Comparison of ENCODE assay signal across 28 mouse cellular contexts in genomic region chr8:107260120-107260519, GRCm38 (mm10).
"Had no signal": no experiment of that assay in that cellular context is flagged by ENCODE, and none has a peak within 500 bp of the region (broad histone marks: within the 10 kb centered on the region; RNA-seq: fewer than 3 reads in every experiment).

No protein-coding gene starts in this region.

- H3K27ac ChIP-seq: gastrocnemius, adult 2 months; heart, adult 2 months; heart, embryonic 13.5 days; heart, embryonic 15.5 days; hindbrain, embryonic 10.5 days; hindbrain, embryonic 13.5 days; hindbrain, embryonic 15.5 days; hindbrain, postnatal 0 days; intestine, embryonic 15.5 days; layer of hippocampus, adult 2 months; limb, embryonic 10.5 days; limb, embryonic 12.5 days; liver, embryonic 13.5 days; liver, embryonic 15.5 days had no signal

- H3K27me3 ChIP-seq: heart, embryonic 13.5 days; heart, embryonic 15.5 days; hindbrain, embryonic 13.5 days; hindbrain, embryonic 15.5 days; intestine, embryonic 15.5 days; limb, embryonic 12.5 days; liver, embryonic 13.5 days; liver, embryonic 15.5 days had no signal

- H3K9me3 ChIP-seq: heart, embryonic 13.5 days; heart, embryonic 15.5 days; hindbrain, embryonic 10.5 days; hindbrain, embryonic 13.5 days; hindbrain, embryonic 15.5 days; intestine, embryonic 15.5 days; limb, embryonic 10.5 days; limb, embryonic 12.5 days; liver, embryonic 13.5 days; liver, embryonic 15.5 days had no signal

- ATAC-seq: forebrain, embryonic 16.5 days; hindbrain, postnatal 0 days; intestine, embryonic 15.5 days; intestine, postnatal 0 days had no signal

- DNase-seq: gastrocnemius, adult 2 months; gastrocnemius, postnatal 10 days; gastrocnemius, postnatal 25 days; heart, adult 2 months; heart, postnatal 14 days; heart, postnatal 4 days; kidney, adult 18-20 months; kidney, adult 8-10 months; kidney, postnatal 10 days; kidney, postnatal 25 days; kidney, postnatal 4 days; liver; liver, embryonic 13.5 days had no signal

- H3K4me1 ChIP-seq: hindbrain, embryonic 10.5 days; hindbrain, embryonic 13.5 days; hindbrain, embryonic 15.5 days; limb, embryonic 10.5 days; liver, embryonic 13.5 days; liver, embryonic 15.5 days had no signal

- H3K4me3 ChIP-seq: gastrocnemius, adult 2 months; heart, adult 2 months; heart, embryonic 13.5 days; heart, embryonic 15.5 days; hindbrain, embryonic 10.5 days; hindbrain, embryonic 13.5 days; hindbrain, embryonic 15.5 days; intestine, embryonic 15.5 days; layer of hippocampus, adult 2 months; limb, embryonic 10.5 days; limb, embryonic 12.5 days; liver, embryonic 13.5 days; liver, embryonic 15.5 days had no signal

- H3K9ac ChIP-seq: heart, embryonic 13.5 days; heart, embryonic 15.5 days; hindbrain, embryonic 13.5 days; hindbrain, embryonic 15.5 days; intestine, embryonic 15.5 days; limb, embryonic 12.5 days; liver, embryonic 13.5 days; liver, embryonic 15.5 days had no signal

- H3K36me3 ChIP-seq: heart, embryonic 13.5 days; heart, embryonic 15.5 days; hindbrain, embryonic 10.5 days; hindbrain, embryonic 13.5 days; hindbrain, embryonic 15.5 days; intestine, embryonic 15.5 days; limb, embryonic 10.5 days; limb, embryonic 12.5 days; liver, embryonic 13.5 days; liver, embryonic 15.5 days had no signal

- H3K4me2 ChIP-seq: heart, embryonic 11.5 days; heart, embryonic 13.5 days; heart, embryonic 15.5 days; hindbrain, embryonic 13.5 days; hindbrain, embryonic 15.5 days; intestine, embryonic 15.5 days; limb, embryonic 12.5 days; liver, embryonic 11.5 days; liver, embryonic 13.5 days; liver, embryonic 15.5 days had no signal
